Mouse (Mus musculus): Measurements from ENCODE around the gene Ttc3. TPM values are rescaled to one million over a fixed set of nuclear protein-coding genes. Genes with fewer than 3 reads are reported as not detected.

The Ttc3 gene
- total RNA-seq, 1 experiment from 2014 or later: 124 TPM

DNA sequence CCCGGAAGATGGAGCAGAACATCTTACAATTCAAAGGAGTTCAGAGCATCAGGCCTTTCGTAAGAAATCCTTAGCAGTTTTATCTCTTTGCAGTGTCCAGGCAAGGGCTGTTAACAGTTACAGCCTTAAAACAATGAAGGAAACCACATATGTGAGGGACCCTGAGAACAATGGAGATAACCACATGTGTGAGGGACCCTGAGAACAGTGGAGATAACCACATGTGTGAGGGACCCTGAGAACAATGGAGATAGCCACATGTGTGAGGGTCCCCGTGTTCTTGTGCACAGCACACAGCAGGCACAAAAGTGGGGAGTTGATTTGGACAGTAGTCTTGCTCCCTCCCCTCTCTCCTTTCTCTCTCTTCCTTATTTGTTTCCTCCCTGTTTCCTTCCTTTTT is 12.3 kb upstream of the Ttc3 start:
- no peak for DNase-seq

DNA sequence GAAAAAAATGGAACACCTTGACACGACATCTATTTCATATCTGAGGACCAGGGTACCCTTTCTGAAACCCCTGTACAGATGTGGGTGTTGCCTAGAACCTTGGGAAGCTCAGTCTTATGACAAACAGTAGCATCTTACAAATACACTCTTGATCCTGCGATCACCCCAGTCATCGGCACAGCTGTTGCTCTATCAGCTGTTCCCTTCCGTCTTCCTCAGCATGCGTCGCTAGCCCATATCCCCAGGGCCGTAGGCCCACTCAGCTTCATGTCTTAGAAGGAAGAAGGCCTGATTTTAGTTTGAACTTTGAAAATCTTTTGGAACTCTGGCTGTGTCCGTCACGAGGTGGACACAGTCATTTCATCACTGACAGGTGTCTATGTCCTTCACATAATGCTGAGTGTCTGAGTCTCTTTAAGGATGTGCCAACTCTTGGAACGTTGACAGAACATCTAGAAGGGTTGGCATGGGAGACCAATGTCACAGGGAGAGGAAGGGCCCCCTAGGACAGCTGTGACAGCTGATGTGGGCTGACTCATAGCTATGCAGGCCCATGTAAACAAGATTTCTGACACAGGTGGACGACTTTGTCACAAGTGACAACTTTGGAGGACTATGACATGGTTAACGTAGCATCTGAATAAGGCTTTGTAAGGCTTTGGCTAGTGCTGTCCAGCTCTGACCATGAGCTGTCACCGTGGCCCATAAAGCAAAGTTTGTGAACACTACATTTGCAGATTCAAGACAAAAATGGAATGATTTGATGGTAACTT is 9.7 kb upstream of the Ttc3 start:
- DNase-seq: no peak

DNA sequence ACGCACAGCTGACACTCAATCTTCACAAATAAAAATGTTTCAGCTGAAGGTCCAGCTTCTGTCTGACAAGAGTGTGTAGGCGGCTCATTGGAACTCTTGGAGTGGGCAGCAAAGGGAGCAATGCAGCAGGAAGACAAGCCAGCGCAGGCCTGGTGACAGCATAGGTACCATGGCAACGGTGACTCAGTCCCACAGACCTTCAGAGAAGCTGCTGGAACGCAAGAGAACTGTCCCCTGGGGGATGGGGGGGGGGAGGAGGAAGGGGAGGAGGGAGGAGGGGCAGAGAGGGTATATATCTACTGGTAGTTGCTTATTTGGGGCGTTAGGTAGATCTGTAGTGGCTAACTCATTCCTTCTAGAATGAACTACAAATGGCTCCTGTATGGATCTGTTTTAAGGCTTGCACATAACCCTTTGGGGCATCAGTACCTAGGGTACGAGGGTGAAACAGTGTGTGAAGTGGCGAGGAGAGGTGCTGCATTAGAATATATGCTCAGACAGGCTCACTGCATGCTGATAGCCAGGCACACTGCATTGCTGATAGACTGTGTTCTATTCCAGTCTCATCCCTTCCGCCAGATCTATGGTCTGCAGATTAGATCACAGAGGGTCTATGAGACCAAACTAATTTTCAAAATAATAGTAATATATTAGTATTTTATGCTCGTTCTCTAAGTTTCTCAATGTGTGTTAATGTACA is 8.1 kb upstream of the Ttc3 start:
- peak; percentile 87 for DNase-seq

DNA sequence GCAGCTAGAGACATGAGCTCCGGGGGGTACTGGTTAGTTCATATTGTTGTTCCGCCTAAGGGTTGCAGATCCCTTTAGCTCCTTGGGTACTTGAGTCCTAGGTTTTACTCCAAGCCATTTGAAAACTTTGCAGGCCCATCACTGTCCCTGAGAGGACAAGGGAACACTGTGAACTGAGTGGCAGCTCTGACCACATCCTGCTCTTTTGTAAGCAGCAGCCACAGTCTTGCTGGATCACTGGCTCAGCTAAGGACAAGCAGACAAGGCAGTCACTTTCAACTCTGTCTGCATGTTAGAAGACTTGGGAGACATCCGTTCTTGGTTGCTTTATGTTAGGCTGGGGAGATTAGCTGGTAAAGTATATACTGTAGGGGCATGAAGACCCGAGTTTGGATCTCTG is 6.6 kb upstream of the Ttc3 start:
- no peak for DNase-seq

DNA sequence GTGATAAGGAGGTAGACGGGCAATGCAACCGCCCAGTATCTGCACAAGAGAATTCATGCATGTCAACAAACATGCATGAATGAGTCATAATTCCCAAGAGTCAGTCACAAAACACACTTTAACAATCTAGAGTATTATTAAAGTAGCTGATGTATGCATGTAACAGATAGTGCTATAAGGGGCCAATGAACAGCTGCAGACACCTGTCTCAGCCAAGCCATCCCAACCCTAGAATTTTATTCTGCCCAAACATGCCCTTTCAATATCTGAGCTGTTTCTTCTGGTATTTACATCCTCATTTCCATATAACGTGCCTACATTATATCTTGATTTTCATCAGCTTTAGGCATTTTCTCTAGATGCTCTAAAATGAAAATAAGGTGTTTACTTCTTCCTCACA is 5.0 kb upstream of the Ttc3 start:
- DNase-seq: no peak

DNA sequence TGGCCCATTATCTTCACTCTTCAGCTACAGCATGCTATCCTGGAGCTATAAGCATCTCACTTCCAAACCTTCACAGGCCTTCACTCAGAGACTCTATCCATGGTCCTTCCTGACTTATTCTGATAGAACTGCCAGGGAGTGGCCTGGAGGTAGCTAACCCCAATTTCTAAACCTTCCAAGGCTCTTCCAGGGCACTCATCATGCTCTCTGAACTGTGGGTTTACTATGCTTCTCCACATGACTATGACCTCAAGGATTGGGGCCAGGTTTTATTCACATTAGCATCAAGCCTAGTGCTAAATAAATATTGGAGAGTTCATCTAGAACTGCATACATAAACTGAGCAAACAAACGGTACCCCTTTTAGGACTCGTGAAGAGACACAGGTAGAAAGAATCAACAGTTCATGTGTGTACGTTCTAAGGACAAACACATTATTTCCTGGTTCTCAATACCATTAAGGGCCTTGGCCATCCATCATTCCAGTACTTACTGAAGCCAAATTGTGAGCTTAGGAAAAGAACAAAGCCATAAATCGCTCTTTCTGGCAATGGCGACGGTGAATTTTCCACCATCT is 734 bp upstream of the Ttc3 start:
- no peak for DNase-seq

DNA sequence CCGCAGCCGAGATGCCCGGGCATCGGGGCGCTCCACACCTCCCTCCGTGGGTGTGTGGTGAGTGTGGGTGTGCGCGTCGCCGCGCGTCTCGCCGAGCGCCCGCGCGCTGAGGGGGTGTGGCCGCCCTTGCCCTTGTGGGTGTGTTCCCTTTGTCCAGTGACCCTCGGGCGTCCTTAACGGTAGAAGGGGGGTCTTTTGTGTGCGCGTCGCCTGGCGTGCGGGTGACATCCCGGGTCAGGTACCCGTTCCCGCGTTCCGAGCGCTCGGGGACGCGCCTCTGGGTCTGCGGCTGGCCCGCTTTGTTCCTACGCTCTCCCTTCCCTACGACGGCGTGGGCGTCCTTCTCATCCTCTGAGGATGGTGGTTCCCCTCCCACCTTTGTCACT is 490 bp downstream of the Ttc3 start:
- DNase-seq: peak; percentile 77

DNA sequence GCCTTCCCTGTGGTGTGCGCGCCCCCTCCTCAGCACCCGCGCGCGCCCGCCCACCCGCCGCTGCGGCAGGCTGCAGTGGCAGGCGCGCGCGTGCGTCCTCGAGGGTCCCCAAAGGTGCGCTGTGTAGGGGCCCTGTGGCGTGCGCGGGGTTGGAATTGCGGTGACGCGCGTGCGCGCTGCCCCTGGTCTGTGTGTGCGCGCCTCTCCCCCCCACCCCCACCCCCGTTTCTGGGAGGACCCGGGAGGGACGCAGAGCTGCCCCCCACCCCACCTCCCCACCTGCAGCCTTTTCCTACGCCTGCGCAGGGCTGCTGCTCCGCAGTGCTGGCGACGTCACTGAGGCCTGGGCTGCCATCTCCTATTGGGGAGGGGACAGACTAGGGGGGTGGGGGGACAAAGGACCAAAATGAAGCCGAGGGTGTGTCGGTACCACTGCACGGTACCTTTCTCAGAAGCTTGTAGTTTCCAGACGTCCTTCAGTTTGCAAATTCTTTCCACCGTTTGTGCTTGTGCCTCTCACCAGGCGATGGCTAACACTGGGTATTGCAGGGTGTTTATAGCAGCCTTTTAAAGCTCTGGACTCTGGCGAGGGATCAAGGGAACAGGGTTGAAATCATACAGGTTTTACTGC is 998 bp downstream of the Ttc3 start, which contains the start of gene Pigp:
TSS of gene Pigp (minus strand) at position 542 of the 631 bp plus-strand sequence.
- DNase-seq: peak; percentile 54

DNA sequence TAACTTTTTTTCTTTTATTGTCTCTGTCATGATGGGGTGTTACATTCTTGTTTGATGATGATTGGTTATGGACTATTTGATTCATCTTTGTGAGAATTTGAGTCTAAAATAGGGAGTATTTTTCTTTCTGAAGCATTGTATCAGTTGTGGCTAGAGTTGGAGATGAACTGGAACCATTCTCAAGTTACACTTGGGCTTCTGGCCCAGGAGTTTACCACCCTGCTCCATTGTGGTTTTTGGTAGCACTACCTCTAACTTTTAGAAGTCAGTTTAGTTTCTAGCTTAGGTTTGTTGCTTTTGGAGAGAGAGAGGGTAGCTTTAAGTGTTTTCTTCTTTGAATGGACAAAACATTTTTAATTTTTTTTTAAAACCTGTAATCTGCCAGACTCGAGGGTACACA is 9.0 kb downstream of the Ttc3 start:
- no peak for DNase-seq

DNA sequence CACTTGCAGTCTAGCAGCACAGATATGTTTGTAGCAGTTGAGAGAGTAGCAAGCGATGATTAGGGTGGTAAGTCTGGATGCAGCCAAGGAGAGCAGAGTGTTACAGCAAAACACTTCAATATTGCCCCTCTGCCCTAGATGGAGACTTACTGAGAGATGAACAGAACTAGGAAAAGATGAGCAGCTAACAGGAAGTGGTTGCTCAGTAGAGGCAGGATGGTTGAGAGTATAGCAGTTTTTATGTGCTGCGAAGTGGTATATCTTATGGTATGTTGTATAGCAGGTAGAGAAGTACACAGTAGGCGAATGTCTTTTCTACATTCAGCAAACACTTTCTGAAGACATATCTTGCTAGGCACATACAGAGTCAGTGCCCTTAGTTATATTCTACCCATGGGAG is 12.9 kb downstream of the Ttc3 start:
- DNase-seq: no peak

DNA sequence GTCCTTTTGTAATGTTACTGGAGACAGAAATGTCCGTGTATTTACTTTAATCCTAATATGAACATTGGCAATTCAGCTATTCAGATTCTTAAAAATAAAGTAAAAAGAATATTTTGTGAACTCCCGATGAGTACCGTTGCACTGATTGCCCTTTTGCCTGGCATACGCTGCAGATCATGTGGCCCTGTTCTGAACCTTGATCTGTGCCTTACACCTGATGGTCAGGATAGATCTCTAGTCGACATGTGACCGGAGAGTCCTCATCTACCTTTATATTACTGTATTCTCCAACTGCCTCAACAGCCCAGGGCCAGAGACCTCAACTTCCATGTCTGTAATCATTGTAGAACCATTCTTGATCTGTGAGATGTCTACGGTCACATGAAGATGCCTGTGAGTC is 17.3 kb downstream of the Ttc3 start:
- no peak for DNase-seq

DNA sequence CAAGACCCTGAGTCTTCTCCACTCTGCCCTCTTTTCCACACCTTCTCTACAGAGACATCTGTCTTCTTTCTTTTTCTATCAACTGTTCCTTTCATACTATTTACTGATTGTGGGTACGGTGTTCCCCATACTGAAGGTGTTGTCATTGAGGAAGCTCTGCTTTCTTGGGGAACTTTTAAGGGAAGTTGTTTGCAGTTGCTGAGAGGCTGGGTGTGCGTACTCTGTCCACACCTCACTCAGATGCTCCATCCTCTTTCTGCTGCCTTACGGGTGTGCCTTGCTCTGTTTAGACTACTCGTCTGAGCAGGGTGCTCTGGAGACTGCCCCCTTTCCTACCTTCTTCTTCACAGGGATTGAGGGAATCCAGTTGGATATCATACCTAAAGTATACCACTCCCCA is 21.9 kb downstream of the Ttc3 start:
- DNase-seq: no peak

DNA sequence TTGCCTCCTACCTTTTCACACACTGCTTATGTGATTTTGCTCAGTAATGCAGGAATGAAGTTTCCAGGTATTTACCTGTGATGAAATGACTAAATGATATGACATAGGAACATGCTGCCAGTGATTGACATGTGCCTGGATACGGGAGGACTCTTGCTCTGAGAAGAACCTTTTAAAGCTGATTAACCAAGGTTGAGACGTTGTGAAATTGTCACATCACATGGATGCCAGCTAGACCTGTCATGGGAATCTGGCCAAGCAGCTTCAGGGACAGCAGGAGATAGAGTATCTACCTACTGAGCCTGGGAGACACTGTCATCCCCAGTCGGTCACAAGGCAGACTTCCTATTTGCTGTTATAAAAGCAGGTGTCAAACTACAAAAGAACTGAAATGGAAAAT is 24.6 kb downstream of the Ttc3 start:
- no peak for DNase-seq

DNA sequence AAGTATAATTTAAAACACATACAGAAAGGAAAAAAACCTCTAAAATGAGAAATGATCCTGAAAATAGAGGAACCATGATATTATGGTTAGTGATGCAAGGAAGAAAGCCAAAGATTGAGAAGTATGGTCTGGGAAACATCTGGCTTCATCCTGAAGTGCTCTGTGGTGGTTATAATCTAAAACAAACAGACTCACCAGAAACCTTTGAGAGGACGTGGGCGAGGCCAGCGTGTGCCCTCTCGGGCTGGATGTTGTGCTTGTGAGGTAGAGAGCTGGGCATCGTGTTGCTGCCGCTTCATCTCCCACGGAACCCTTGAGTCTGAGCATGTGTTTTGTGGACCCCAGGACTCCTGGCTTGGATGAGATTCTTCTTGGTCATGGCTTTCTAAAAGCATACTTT is 26.2 kb downstream of the Ttc3 start:
- DNase-seq: no peak

DNA sequence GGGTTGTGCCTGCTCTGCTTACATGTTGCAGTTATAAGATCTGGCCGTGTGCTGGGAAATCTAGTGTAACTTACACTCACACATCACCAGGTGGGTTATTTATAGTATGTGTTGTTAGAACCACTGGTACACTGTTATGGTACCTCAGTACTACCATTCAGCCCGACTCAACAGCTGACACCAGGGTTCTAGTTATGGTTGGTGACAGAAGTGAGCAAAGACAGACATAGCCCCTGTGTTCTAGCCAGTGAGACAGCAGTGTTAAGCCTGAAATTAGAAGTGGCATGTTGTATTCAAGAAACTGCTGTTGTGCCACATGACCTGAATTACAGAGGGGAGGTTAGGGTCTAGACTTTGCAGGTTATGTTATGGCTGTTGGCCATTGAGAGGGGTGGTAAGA is 28.7 kb downstream of the Ttc3 start:
- DNase-seq: no peak

DNA sequence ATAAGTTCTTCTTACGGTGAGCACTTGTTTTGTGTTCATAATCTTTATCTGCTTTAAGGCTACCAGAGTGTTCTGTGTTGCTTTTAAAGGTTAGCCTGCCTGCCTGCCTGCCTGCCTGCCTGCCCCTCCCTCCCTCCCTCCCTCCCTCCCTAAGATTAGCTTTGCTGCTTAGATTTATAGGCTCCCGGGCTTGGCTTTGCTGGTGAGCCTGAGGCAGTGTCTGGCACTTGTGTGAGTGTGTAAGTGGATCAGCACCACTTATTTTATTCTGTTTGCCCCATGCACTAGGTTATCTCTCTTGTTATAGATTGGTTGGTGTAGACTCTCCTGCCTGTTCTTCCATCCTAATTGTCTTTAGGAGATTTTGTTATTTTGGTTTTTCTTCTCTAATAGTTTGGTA is 31.2 kb downstream of the Ttc3 start:
- DNase-seq: peak; percentile 12

DNA sequence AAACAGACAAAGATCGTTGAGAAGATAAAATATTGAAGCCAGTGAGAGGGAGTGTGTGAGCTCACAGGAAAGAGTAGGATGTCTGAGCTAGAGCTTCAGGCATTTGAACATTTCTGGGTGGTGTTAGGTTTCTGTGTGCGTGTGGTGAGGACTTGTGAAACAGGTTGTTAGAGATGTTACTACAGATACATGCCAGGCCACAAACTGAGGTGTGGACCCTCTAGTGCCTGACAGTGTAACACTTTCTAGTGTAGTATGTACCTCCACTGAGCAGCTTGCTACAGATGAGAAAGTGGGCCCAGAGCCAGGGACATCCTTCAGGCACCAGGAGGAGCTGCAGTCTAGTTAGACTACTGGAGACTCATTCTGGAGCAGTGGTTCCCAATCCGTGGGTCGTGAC is 31.8 kb downstream of the Ttc3 start:
- DNase-seq: peak; percentile 25

DNA sequence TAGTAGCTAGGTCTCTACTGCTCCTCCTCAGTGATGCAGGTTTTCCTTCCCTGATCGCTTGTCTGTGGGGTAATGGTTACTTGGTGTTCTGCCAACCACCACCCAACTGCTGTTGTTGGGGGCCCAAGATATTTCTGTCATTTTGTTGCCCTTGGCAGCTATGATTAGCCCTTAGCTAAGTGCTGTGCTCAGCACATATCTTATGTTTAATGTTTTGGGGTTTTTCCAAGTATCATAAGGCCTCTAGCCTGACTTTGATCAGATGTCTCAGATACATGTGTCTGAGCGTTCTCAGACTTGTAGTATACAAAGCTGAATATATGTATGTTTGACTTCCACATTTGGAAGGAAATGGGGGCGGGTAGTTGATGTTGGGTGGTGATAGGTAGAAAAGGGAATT is 40.9 kb downstream of the Ttc3 start:
- DNase-seq: no peak

DNA sequence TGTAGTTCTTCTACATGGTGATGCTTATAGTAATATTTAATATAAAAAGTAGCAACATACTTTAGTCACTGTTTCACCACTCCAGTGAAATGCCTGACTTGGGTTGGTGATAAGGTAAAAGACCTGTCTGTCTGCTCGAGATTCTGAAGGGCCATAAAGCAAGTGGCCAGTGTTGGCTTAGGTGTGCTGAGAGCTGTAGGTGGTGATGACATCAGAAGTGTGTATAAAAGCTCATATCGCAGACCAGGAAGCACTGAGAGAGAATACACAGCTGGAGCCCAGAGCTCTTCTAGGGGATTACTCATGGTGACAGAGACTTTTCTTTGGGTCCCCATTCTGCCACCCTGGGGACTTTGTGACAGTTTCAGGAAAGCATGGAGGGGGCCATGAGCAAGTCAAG is 41.8 kb downstream of the Ttc3 start:
- DNase-seq: no peak

DNA sequence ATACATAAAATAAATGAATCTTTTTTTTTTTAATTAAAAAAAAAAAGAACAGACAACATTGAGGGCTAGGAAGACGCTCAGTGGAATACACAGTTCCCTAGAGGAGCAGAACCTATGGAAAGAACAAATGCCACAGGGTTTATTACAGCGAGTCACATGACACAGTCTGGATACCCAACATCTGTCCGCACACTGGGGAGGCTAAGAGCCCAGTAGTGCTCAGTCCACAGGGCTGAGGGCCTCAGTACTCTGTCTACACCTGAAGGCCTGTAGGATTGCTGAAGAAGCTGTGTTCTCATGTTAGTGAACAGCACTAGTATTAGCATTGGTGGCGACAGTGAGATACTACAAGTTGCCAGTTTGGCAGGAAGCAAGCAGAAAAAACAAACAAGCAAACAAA is 42.3 kb downstream of the Ttc3 start:
- no peak for DNase-seq

DNA sequence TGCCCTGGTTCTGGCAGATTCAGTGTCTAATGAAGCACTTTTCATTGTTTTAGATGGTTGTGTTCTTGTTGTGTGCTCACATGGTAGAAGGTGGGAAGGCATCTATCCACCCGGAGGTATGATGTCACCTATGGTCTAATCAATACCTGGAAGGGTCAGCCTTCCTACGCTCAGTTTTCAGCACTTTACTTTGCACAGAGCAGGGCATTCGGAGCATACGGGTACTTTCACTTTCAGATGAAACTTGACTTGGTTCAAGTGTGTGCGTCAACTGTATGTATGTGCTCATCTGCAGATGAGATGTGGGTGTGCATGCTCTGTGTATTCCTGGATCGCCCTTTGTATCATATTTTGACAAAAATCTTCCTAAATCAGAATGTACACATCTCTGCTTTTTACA is 43.7 kb downstream of the Ttc3 start:
- DNase-seq: no peak

DNA sequence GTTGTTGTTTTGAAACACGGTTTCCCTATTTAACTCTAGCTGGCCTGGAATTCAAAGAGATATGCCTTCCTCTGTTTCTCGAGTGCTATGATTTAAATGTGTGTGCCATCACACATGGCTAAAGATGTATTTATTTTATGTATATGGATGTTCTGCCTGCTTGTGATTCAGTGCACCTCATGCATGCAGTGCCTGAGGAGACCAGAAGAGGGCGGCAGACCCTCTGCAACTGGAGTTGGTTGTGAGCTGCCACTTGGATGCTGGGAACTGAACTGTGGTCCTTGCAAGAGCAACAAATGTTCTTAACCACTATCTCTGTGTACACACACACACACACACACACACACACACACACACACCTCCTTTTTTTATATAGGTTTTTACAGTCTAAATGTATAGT is 50.1 kb downstream of the Ttc3 start:
- no peak for DNase-seq

DNA sequence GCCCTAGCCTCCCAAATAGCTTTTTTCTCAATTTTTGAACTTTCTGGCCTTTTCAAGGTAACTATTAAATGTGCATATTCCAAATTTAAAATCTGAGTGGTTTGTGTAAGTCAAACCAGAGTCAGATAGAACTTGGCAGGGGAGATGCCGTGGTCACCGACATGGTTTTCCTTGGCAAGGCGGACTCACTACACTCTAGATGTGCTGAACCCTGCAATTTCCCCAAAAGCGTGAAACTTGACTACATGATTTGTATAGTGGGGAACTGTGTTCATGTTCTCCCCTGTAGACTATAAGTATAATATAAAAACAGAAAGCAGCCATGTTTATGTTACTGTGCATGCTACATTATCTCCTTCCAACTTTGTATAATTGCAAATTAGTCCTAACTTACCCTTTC is 58.5 kb downstream of the Ttc3 start:
- no peak for DNase-seq

Measured in adrenal gland, postnatal 25 days (tissue).